Mouse (Mus musculus): Measurements from ENCODE around the gene Adgrl4. TPM values are rescaled to one million over a fixed set of nuclear protein-coding genes. Genes with fewer than 3 reads are reported as not detected.

The Adgrl4 gene
- polyA plus RNA-seq, 1 experiment from 2014 or later, result 5.0 TPM

GRCm38 (mm10) chr3:151557125-151557524 is 119.4 kb downstream of the Adgrl4 start:
- no peak for ATAC-seq (ENCODE audit: low read depth)
- no peak overlapping the region for H3K4me2 ChIP-seq (ENCODE audit: low read depth, low read length)
- H3K9ac ChIP-seq (ENCODE audit: low read depth, low read length), result no peak overlapping the region
- H3K9me3 ChIP-seq (replicated peaks; ENCODE audit: control insufficient read depth, low read length), result no peaks in the 10 kb centered on the region
- 18% methylated on average over 2 of the region's 2 CpGs for WGBS (ENCODE audit: insufficient replicate concordance)
- no peaks in the 10 kb centered on the region for H3K4me1 ChIP-seq (ENCODE audit: control insufficient read depth, low read depth, low read length)
- no peaks in the 10 kb centered on the region for H3K36me3 ChIP-seq (ENCODE audit: control insufficient read depth, insufficient read depth)
- no peaks in the 10 kb centered on the region for H3K27me3 ChIP-seq (ENCODE audit: control insufficient read depth, insufficient read depth, low read depth, low read length)
- H3K4me3 ChIP-seq (ENCODE audit: low read depth, low read length), result no peak overlapping the region
- H3K27ac ChIP-seq (ENCODE audit: low read length), result no peak overlapping the region

GRCm38 (mm10) chr3:151557607-151558006 is 119.9 kb downstream of the Adgrl4 start:
- Histone ChIP-seq H3K27ac (ENCODE audit: low read length) (no peak overlapping the region), H3K4me2 (ENCODE audit: low read depth, low read length) (no peak overlapping the region), H3K9ac (ENCODE audit: low read depth, low read length) (no peak overlapping the region), H3K4me1 (ENCODE audit: control insufficient read depth, low read depth, low read length) (no peaks in the 10 kb centered on the region), H3K27me3 (ENCODE audit: control insufficient read depth, insufficient read depth, low read depth, low read length) (no peaks in the 10 kb centered on the region), H3K9me3 (replicated peaks; ENCODE audit: control insufficient read depth, low read length) (no peaks in the 10 kb centered on the region), H3K4me3 (ENCODE audit: low read depth, low read length) (no peak overlapping the region), H3K36me3 (ENCODE audit: control insufficient read depth, insufficient read depth) (no peaks in the 10 kb centered on the region)
- no peak for ATAC-seq (ENCODE audit: low read depth)
- WGBS (ENCODE audit: insufficient replicate concordance), result 59% methylated on average over 5 of the region's 5 CpGs

GRCm38 (mm10) chr3:151558374-151558773 is 120.7 kb downstream of the Adgrl4 start:
- Histone ChIP-seq H3K4me1 (ENCODE audit: control insufficient read depth, low read depth, low read length) (no peaks in the 10 kb centered on the region), H3K27me3 (ENCODE audit: control insufficient read depth, insufficient read depth, low read depth, low read length) (no peaks in the 10 kb centered on the region), H3K4me3 (ENCODE audit: low read depth, low read length) (no peak overlapping the region), H3K9me3 (replicated peaks; ENCODE audit: control insufficient read depth, low read length) (no peaks in the 10 kb centered on the region), H3K27ac (ENCODE audit: low read length) (no peak overlapping the region), H3K9ac (ENCODE audit: low read depth, low read length) (no peak overlapping the region), H3K4me2 (ENCODE audit: low read depth, low read length) (no peak overlapping the region), H3K36me3 (ENCODE audit: control insufficient read depth, insufficient read depth) (no peaks in the 10 kb centered on the region)
- ATAC-seq (ENCODE audit: low read depth), result no peak
- WGBS (ENCODE audit: insufficient replicate concordance), result 34% methylated on average over 4 of the region's 4 CpGs

GRCm38 (mm10) chr3:151565664-151566621 is 128.3 kb downstream of the Adgrl4 start:
- WGBS (ENCODE audit: insufficient replicate concordance), result 62% methylated on average over 16 of the region's 16 CpGs
- Histone ChIP-seq H3K4me1 (ENCODE audit: control insufficient read depth, low read depth, low read length) (no peaks in the 10 kb centered on the region), H3K4me3 (ENCODE audit: low read depth, low read length) (no peak overlapping the region), H3K9ac (ENCODE audit: low read depth, low read length) (no peak overlapping the region), H3K27ac (ENCODE audit: low read length) (no peak overlapping the region), H3K9me3 (replicated peaks; ENCODE audit: control insufficient read depth, low read length) (no peaks in the 10 kb centered on the region), H3K36me3 (ENCODE audit: control insufficient read depth, insufficient read depth) (no peaks in the 10 kb centered on the region), H3K4me2 (ENCODE audit: low read depth, low read length) (no peak overlapping the region), H3K27me3 (ENCODE audit: control insufficient read depth, insufficient read depth, low read depth, low read length) (no peaks in the 10 kb centered on the region)
- ATAC-seq (ENCODE audit: low read depth), result no peak

GRCm38 (mm10) chr3:151566629-151567028 is 128.9 kb downstream of the Adgrl4 start:
- no peaks in the 10 kb centered on the region for H3K27me3 ChIP-seq (ENCODE audit: control insufficient read depth, insufficient read depth, low read depth, low read length)
- ATAC-seq (ENCODE audit: low read depth), result no peak
- no peaks in the 10 kb centered on the region for H3K4me1 ChIP-seq (ENCODE audit: control insufficient read depth, low read depth, low read length)
- 48% methylated on average over 5 of the region's 5 CpGs for WGBS (ENCODE audit: insufficient replicate concordance)
- no peak overlapping the region for H3K4me3 ChIP-seq (ENCODE audit: low read depth, low read length)
- H3K36me3 ChIP-seq (ENCODE audit: control insufficient read depth, insufficient read depth), result no peaks in the 10 kb centered on the region
- no peak overlapping the region for H3K4me2 ChIP-seq (ENCODE audit: low read depth, low read length)
- H3K27ac ChIP-seq (ENCODE audit: low read length), result no peak overlapping the region
- no peak overlapping the region for H3K9ac ChIP-seq (ENCODE audit: low read depth, low read length)
- no peaks in the 10 kb centered on the region for H3K9me3 ChIP-seq (replicated peaks; ENCODE audit: control insufficient read depth, low read length)

GRCm38 (mm10) chr3:151567541-151567940 is 129.9 kb downstream of the Adgrl4 start:
- Histone ChIP-seq H3K36me3 (ENCODE audit: control insufficient read depth, insufficient read depth) (no peaks in the 10 kb centered on the region), H3K9ac (ENCODE audit: low read depth, low read length) (no peak overlapping the region), H3K9me3 (replicated peaks; ENCODE audit: control insufficient read depth, low read length) (no peaks in the 10 kb centered on the region), H3K4me2 (ENCODE audit: low read depth, low read length) (no peak overlapping the region), H3K4me1 (ENCODE audit: control insufficient read depth, low read depth, low read length) (no peaks in the 10 kb centered on the region), H3K4me3 (ENCODE audit: low read depth, low read length) (no peak overlapping the region), H3K27ac (ENCODE audit: low read length) (no peak overlapping the region), H3K27me3 (ENCODE audit: control insufficient read depth, insufficient read depth, low read depth, low read length) (no peaks in the 10 kb centered on the region)
- WGBS (ENCODE audit: insufficient replicate concordance), result 43% methylated on average over 3 of the region's 3 CpGs
- ATAC-seq (ENCODE audit: low read depth), result no peak

- Histone ChIP-seq H3K9ac (ENCODE audit: low read depth, low read length) (no peak overlapping the region), H3K27ac (ENCODE audit: low read length) (no peak overlapping the region), H3K36me3 (ENCODE audit: control insufficient read depth, insufficient read depth) (no peaks in the 10 kb centered on the region), H3K27me3 (ENCODE audit: control insufficient read depth, insufficient read depth, low read depth, low read length) (no peaks in the 10 kb centered on the region), H3K4me3 (ENCODE audit: low read depth, low read length) (no peak overlapping the region), H3K9me3 (replicated peaks; ENCODE audit: control insufficient read depth, low read length) (no peaks in the 10 kb centered on the region), H3K4me1 (ENCODE audit: control insufficient read depth, low read depth, low read length) (no peaks in the 10 kb centered on the region), H3K4me2 (ENCODE audit: low read depth, low read length) (no peak overlapping the region)
- WGBS (ENCODE audit: insufficient replicate concordance), result 66% methylated on average over 5 of the region's 5 CpGs
- ATAC-seq (ENCODE audit: low read depth), result no peak
Observed at GRCm38 (mm10) chr3:151572089-151572488, 134.4 kb downstream of the Adgrl4 start.

- WGBS (ENCODE audit: insufficient replicate concordance), result 32% methylated on average over 7 of the region's 7 CpGs
- Histone ChIP-seq H3K4me2 (ENCODE audit: low read depth, low read length) (no peak overlapping the region), H3K27me3 (ENCODE audit: control insufficient read depth, insufficient read depth, low read depth, low read length) (no peaks in the 10 kb centered on the region), H3K4me3 (ENCODE audit: low read depth, low read length) (no peak overlapping the region), H3K36me3 (ENCODE audit: control insufficient read depth, insufficient read depth) (no peaks in the 10 kb centered on the region), H3K9ac (ENCODE audit: low read depth, low read length) (no peak overlapping the region), H3K9me3 (replicated peaks; ENCODE audit: control insufficient read depth, low read length) (no peaks in the 10 kb centered on the region), H3K4me1 (ENCODE audit: control insufficient read depth, low read depth, low read length) (no peaks in the 10 kb centered on the region), H3K27ac (ENCODE audit: low read length) (no peak overlapping the region)
- no peak for ATAC-seq (ENCODE audit: low read depth)
Observed at GRCm38 (mm10) chr3:151575292-151575691, 137.6 kb downstream of the Adgrl4 start.

- no peaks in the 10 kb centered on the region for H3K27me3 ChIP-seq (ENCODE audit: control insufficient read depth, insufficient read depth, low read depth, low read length)
- H3K9me3 ChIP-seq (replicated peaks; ENCODE audit: control insufficient read depth, low read length), result no peaks in the 10 kb centered on the region
- H3K4me3 ChIP-seq (ENCODE audit: low read depth, low read length), result no peak overlapping the region
- H3K27ac ChIP-seq (ENCODE audit: low read length), result no peak overlapping the region
- H3K4me2 ChIP-seq (ENCODE audit: low read depth, low read length), result no peak overlapping the region
- H3K9ac ChIP-seq (ENCODE audit: low read depth, low read length), result no peak overlapping the region
- no peaks in the 10 kb centered on the region for H3K4me1 ChIP-seq (ENCODE audit: control insufficient read depth, low read depth, low read length)
- ATAC-seq (ENCODE audit: low read depth), result no peak
- WGBS (ENCODE audit: insufficient replicate concordance), result 67% methylated on average over 3 of the region's 3 CpGs
- H3K36me3 ChIP-seq (ENCODE audit: control insufficient read depth, insufficient read depth), result no peaks in the 10 kb centered on the region
Observed at GRCm38 (mm10) chr3:151576155-151576554, 138.5 kb downstream of the Adgrl4 start.

All from liver, embryonic 16.5 days (tissue).